Mouse (Mus musculus) left cerebral cortex, postnatal 4 days (tissue): ENCODE results near the gene C8a. TPM values are rescaled to one million over a fixed set of nuclear protein-coding genes. Genes with fewer than 3 reads are reported as not detected.
A peak's percentile ranks its signal among the peaks of the same experiment; 100 is the strongest.

ENCODE experiments used
- DNase-seq: peaks from one replicate; pipeline ENCODE4 v3.0.0-alpha.2; 2022
- intact Hi-C: fragments of 180-260 bp; cut with DNase I; formaldehyde crosslinking; loops from one replicate; pipeline ENCODE4 v1.15.1; 2025
- total RNA-seq, 2 experiments: library from RNA; stranded (reverse); gene quantifications; 2 replicates each; pipeline ENCODE4 v1.2.3; 2021

The C8a gene
- total RNA-seq, 2 experiments from 2014 or later = not detected

GRCm38 (mm10) chr4:104843546-104843945 is 32.7 kb downstream of the C8a start:
- intact Hi-C loops = no loop called here
- no peak for DNase-seq

GRCm38 (mm10) chr4:104842204-104842603 is 34.0 kb downstream of the C8a start:
- DNase-seq = no peak
- intact Hi-C loops = no loop called here

- intact Hi-C loops = no loop called here
- no peak for DNase-seq
Observed at GRCm38 (mm10) chr4:104838342-104838741, 37.9 kb downstream of the C8a start.

GRCm38 (mm10) chr4:104835096-104835495 is 41.1 kb downstream of the C8a start:
- intact Hi-C loops = no loop called here
- DNase-seq = no peak

- intact Hi-C loops = no loop called here
- peak; percentile 43 for DNase-seq
Observed at GRCm38 (mm10) chr4:104828939-104829338, 47.3 kb downstream of the C8a start.

GRCm38 (mm10) chr4:104824381-104825077 is 51.7 kb downstream of the C8a start:
- DNase-seq = no peak
- intact Hi-C loops = no loop called here

- DNase-seq = no peak
- intact Hi-C loops = no loop called here
Observed at GRCm38 (mm10) chr4:104823597-104824101, 52.5 kb downstream of the C8a start.

GRCm38 (mm10) chr4:104819891-104820290 is 56.3 kb downstream of the C8a start:
- no peak for DNase-seq
- intact Hi-C loops = no loop called here

- no peak for DNase-seq
- intact Hi-C loops = no loop called here
Observed at GRCm38 (mm10) chr4:104818986-104819385, 57.2 kb downstream of the C8a start.

GRCm38 (mm10) chr4:104817509-104817908 is 58.7 kb downstream of the C8a start:
- intact Hi-C loops = no loop called here
- no peak for DNase-seq

- no peak for DNase-seq
- intact Hi-C loops = no loop called here
Observed at GRCm38 (mm10) chr4:104816519-104817232, 59.5 kb downstream of the C8a start.

GRCm38 (mm10) chr4:104813617-104814016 is 62.6 kb downstream of the C8a start:
- no peak for DNase-seq
- intact Hi-C loops = no loop called here

GRCm38 (mm10) chr4:104810710-104811286 is 65.4 kb downstream of the C8a start:
- intact Hi-C loops = no loop called here
- DNase-seq = peak; percentile 16

GRCm38 (mm10) chr4:104805414-104806257 is 70.6 kb downstream of the C8a start:
- no peak for DNase-seq
- intact Hi-C loops = no loop called here

- intact Hi-C loops = no loop called here
- no peak for DNase-seq
Observed at GRCm38 (mm10) chr4:104804100-104804499, 72.1 kb downstream of the C8a start.

GRCm38 (mm10) chr4:104801625-104802024 is 74.6 kb downstream of the C8a start:
- intact Hi-C loops = no loop called here
- no peak for DNase-seq

GRCm38 (mm10) chr4:104798951-104799350 is 77.2 kb downstream of the C8a start:
- intact Hi-C loops = no loop called here
- no peak for DNase-seq

GRCm38 (mm10) chr4:104792111-104792510 is 84.1 kb downstream of the C8a start:
- intact Hi-C loops = no loop called here

GRCm38 (mm10) chr4:104782346-104782745 is 93.9 kb downstream of the C8a start:
- no peak for DNase-seq
- intact Hi-C loops = no loop called here

More at GRCm38 (mm10) chr4:104792111-104792510, 84.1 kb downstream of the C8a start:
- no peak for DNase-seq

- intact Hi-C loops = no loop called here
- DNase-seq = no peak
Observed at GRCm38 (mm10) chr4:104781441-104781840, 94.8 kb downstream of the C8a start.

GRCm38 (mm10) chr4:104779460-104779859 is 96.7 kb downstream of the C8a start:
- no peak for DNase-seq
- intact Hi-C loops = no loop called here
